Mouse (Mus musculus) testis, postnatal 10 days (tissue): Measurements from ENCODE around the gene Olfr904.

Source experiments
- DNase-seq: peaks from one replicate; pipeline ENCODE4 v3.0.0; 2021; ENCODE audit warnings: low spot score

The Olfr904 gene

DNA sequence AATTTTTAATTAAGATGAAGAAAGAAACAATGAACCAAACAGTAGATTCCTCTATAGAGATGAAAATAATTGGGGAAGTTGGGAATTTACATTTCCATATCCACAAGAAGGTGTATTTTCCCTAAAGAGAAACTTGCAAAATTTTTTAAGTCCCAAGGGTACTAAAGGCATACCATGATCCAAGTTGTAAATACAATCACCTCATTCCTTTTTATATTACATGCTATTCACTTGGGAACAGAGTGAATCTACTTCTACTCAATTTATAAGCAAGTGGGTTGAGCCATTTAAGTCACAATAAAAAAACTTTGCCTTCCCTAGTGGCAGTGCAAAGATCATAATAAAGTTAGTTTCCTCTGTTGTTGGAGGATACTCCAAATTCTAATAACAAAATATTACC lies at the start of gene Olfr904:
Olfr904 (plus strand) TSS at position 301 of the 400 bp plus-strand sequence.
- DNase-seq: no peak

DNA sequence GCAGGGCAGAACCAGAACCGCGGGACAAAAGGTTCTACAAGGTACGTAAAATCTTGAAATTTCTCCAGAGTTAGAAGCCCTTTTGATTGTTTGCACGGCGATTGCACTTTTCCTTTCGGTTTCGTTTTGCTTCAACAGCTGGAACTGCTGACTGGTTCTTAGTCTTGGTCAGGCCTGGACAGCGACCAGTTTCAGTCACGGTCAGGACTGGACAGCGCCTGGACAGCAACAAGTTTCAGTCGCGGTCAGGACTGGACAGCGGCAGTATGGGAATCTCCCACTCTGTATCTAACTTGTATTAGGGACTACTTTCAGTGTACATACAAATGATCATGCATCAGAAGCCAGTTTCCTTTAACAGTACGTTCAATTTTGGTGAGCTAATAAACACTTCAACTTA lies 49.4 kb upstream of the Olfr904 start:
- peak; percentile 50 for DNase-seq

DNA sequence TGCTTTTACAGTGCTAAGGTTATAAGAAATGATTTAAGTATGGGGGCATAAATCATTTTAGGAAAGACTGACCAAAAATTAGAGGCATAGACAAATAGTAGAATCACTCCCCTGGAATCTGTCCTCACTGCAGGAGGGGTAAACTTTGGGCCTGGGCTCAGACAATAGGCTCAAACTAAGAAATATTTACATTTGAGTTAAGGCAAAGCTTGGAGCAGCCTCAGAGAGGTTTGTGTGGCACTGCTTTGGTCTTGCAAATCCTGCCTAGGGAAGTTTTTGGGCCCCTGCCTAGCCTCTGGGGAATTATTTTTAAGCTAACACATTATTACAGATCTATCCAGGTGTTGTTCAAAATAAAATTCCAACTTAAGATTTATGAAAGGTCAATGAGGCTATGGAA lies 39.1 kb upstream of the Olfr904 start:
- DNase-seq: no peak

DNA sequence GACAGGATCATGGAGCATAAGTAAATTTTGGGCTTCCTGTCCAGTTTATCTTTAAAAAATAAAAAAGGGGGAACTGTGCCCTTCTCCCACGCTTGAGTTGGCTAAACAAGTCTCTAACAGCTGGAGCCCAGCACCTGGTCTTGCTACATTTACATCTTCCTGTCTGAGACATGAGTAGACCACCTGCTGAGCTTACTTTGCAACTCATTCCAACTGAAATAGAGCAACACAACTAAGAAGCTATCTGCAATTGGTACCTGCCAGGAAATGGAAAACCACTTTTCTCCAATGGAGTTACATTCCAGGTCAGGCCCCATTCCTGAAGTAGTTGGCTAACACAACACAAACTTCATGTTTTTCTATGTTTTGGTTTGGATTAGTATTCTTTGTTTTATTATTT lies 35.9 kb upstream of the Olfr904 start:
- no peak for DNase-seq

DNA sequence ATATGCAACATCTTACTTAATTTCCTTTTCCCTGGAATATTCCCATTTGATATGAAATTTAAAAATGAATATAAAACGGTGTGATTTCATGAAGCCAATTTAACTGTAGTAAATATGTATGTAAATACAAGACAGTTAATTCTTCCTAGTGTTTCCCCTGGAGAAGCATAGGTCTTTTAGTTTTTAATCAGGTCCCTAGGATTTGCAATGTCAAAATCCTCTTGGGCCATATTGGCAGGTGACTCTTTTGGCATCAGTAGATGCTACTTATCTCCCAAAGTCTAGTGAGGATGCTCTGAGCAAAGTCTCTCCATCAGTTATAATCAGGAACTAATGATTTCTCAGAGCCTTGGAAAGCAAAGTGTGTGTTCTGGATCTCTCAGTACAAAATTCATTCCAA lies 33.8 kb upstream of the Olfr904 start, which contains the start of gene Olfr901:
Olfr901 (plus strand) TSS at position 301 of the 400 bp plus-strand sequence.
- no peak for DNase-seq

DNA sequence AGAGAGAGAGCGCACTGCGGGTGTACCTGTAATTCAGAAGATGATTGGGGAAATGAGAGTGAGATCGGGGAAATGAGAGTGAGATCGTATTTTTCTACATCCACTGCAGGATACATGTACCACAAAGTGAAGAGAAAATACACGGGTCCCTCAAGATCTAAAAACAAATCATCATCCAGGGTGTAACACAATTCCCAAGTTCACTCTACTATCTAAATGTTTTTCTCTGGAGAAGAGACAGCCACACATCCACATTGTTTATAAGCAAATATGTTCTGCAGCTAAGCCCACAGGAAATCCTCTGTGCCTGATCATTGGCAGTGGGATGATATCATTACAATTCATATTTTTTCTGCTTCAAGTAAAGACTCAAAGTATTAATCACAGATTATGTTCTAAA lies 15.6 kb upstream of the Olfr904 start, which contains the start of gene Olfr902:
Olfr902 (plus strand) TSS at position 301 of the 400 bp plus-strand sequence.
- DNase-seq: no peak

DNA sequence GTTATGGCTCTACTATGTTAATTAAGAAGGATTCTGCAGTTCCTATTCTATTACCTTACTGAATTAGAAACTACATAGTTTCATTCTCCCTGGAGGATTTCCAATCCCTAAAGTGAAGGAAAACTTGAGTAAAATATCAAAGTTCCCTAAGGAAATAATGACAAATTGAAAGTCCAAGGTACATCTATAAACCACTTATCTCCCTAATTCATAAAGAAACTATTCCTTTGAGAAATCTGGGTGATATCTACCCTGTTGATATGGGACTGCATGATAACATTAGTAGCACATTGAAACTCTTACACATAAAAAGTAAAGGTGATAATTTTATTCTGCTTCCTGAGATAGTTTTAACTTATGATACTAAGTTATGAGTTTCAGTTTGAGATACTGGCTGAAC lies 7.9 kb downstream of the Olfr904 start, which contains the start of gene Olfr905:
Olfr905 (plus strand) TSS at position 301 of the 400 bp plus-strand sequence.
- DNase-seq: no peak

DNA sequence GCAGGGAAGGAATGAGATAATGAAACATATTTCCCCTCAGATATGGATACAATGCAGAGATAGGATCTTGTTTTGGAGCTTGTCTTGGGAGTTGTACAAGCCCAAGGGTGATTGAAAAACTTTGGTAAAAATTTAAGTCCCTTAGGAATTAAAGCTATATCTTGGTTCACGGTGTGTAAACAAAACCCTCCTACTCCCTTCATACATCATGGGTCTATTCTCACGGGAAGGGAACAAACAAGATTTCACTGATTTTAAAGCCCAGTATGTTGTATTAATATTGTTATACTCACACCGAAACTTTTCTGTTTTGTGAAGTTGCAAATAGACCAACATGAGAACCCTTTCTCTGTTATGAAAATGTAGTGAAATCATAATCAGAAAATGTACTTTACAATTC lies 23.8 kb downstream of the Olfr904 start, which contains the start of gene Olfr906:
Olfr906 (plus strand) TSS at position 301 of the 400 bp plus-strand sequence.
- no peak for DNase-seq

DNA sequence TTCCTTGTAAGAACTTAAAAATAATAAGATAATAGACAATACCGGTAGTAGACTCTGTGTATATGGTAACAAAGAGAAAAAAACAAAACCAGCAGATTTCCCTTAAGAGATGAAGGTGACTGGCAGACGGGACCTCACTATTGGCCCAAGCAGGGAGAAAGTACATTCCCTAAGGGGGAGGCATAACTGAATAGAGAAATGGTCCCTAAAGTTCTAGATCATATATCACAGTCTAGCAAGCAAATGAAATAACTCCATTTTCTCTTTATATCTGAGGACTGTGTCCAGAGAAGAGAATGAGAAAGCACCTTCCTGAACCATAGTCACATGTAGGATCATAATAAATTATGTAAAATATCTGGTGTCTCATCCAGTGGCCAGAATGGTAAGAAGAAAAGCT lies 32.6 kb downstream of the Olfr904 start, which contains the start of gene Olfr907:
Olfr907 (plus strand) TSS at position 301 of the 400 bp plus-strand sequence.
- no peak for DNase-seq

DNA sequence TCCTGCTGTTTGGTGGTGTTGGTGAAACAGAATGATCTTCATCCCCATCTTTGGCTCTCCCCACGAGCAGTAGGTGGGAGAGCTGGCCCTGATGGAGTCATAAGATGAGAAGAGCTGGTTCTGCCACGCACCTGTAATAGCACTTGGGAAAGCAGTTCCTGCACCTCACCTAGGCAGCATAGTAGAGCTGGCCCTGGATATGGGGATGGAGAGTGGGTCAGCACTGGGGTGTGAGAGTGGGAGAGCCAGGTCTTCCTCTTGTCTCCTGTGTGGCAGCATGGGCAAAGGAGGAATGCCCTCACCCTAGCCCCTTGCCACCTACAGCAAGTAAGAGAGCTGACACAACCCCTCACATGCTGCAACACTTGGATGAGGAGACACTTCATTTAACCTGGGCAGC lies 49.4 kb downstream of the Olfr904 start:
- no peak for DNase-seq
